Mouse (Mus musculus) midbrain, embryonic 13.5 days (tissue): ENCODE results near the gene Mpdu1. TPM values are rescaled to one million over a fixed set of nuclear protein-coding genes. Genes with fewer than 3 reads are reported as not detected.
"Not testable (repeated sequence)": the region's sequence is repeated elsewhere in the genome, so short reads cannot be mapped to it uniquely, and the experiment has no call there.

Experiments used
- ATAC-seq: fragments of 200-750 bp; cut with Nextera tagmentation; 2 replicates; pipeline ENCODE4 v1.8.0; 2017; ENCODE audit warnings: mild to moderate bottlenecking, moderate TSS enrichment, moderate library complexity
- H3K27ac ChIP-seq: fragments of 300-500 bp; sonication (generic); 2 replicates; pipeline ENCODE4 v1.5.1; 2015; ENCODE audit warnings: inconsistent platforms, mild to moderate bottlenecking, moderate library complexity
- H3K27me3 ChIP-seq: fragments of 300-500 bp; sonication (generic); 2 replicates; pipeline ENCODE4 v1.6.1; 2015; ENCODE audit warnings: mild to moderate bottlenecking, inconsistent platforms
- H3K36me3 ChIP-seq: fragments of 300-500 bp; sonication (generic); 2 replicates; pipeline ENCODE4 v1.6.1; 2015; ENCODE audit warnings: mild to moderate bottlenecking, inconsistent platforms
- H3K4me1 ChIP-seq: fragments of 300-500 bp; sonication (generic); replicated peaks from 2 replicates; pipeline ENCODE4 v1.6.1; 2015; ENCODE audit warnings: inconsistent platforms
- H3K4me2 ChIP-seq: fragments of 300-500 bp; sonication (generic); replicated peaks from 2 replicates; pipeline ENCODE4 v1.6.1; 2015; ENCODE audit warnings: moderate library complexity, mild to moderate bottlenecking, inconsistent platforms
- H3K4me3 ChIP-seq: fragments of 300-500 bp; sonication (generic); replicated peaks from 2 replicates; pipeline ENCODE4 v1.5.1; 2015; ENCODE audit warnings: mild to moderate bottlenecking, inconsistent platforms
- H3K9ac ChIP-seq: fragments of 300-500 bp; sonication (generic); replicated peaks from 2 replicates; pipeline ENCODE4 v1.6.1; 2015; ENCODE audit warnings: mild to moderate bottlenecking, inconsistent platforms
- H3K9me3 ChIP-seq: fragments of 300-500 bp; sonication (generic); 2 replicates; pipeline ENCODE4 v1.6.1; 2016; ENCODE audit warnings: mild to moderate bottlenecking, inconsistent platforms
- WGBS: fragments of 180-500 bp; shearing (Covaris S2); methylation state at CpG from one replicate; pipeline ENCODE4 v1.1.7; 2015; 5-methylcytosine and 5-hydroxymethylcytosine counted together
- polyA plus RNA-seq: library from polyadenylated mRNA; unstranded; fragments of >200 nt; fragmentation: Nextera tagmentation; extraction: Ambion mirVana; gene quantifications from 2 replicates; pipeline ENCODE4 v1.2.1, GENCODE M21; 2015

Mpdu1 gene
- polyA plus RNA-seq, 1 experiment from 2014 or later, result 103 TPM

DNA sequence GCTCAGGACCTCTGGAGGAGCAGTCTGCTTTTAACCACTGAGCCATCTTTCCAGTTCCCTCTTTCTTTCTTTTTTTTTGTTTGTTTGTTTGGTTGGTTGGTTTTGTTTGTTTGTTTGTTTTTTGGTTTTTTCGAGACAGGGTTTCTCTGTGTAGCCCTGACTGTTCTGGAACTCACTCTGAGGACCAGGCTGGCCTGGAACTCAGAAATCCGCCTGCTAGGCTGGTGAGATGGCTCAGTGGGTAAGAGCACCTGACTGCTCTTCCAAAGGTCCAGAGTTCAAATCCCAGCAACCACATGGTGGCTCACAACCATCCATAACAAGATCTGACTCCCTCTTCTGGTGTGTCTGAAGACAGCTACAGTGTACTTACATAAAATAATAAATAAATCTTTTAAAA is 38.1 kb downstream of the Mpdu1 start:
- H3K4me1 ChIP-seq, result peaks cover 18% of the 10 kb centered on the region
- H3K9me3 ChIP-seq, H3K4me3 ChIP-seq, H3K27ac ChIP-seq, H3K36me3 ChIP-seq, H3K9ac ChIP-seq, H3K27me3 ChIP-seq, H3K4me2 ChIP-seq, ATAC-seq: not testable (repeated sequence)
- WGBS, result 89% methylated on average over 2 of the region's 2 CpGs

DNA sequence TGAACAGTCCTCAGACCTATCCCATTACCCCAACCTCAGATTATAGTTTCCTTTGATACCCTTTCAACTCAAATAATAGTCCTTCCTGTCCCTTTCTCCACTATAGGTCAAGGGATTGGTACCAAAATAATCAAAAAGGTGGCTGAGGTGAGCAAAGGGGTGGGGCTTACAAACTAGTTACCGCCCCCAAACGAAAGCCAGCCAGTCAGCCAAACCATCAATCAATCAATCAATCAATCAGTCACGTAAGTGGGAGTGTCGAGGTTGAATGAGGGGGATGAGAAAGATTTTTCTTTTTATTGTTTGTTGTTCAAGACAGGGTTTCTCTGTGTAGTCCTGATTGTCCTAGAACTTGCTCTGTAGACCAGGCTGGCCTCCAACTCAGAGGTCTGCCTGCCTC is 39.4 kb downstream of the Mpdu1 start:
- H3K27ac ChIP-seq, result no peak overlapping the region
- peak overlapping the region; percentile 72 for H3K4me2 ChIP-seq
- ATAC-seq, result no peak
- peak overlapping the region; percentile 73 for H3K9ac ChIP-seq
- peak overlapping the region; percentile 51; the same call in 1 of the 2 replicates for H3K4me3 ChIP-seq
- peaks cover 18% of the 10 kb centered on the region for H3K4me1 ChIP-seq
- H3K9me3 ChIP-seq, result no peaks in the 10 kb centered on the region
- H3K27me3 ChIP-seq, result no peaks in the 10 kb centered on the region
- H3K36me3 ChIP-seq, result no peaks in the 10 kb centered on the region
- 77% methylated on average over 4 of the region's 4 CpGs for WGBS

- H3K4me2 ChIP-seq, result peak overlapping the region; percentile 72
- no peaks in the 10 kb centered on the region for H3K36me3 ChIP-seq
- no peaks in the 10 kb centered on the region for H3K27me3 ChIP-seq
- H3K27ac ChIP-seq, result peak overlapping the region; percentile 81
- H3K4me3 ChIP-seq, result peak overlapping the region; percentile 51
- WGBS, result 44% methylated on average over 6 of the region's 6 CpGs
- H3K9me3 ChIP-seq, result no peaks in the 10 kb centered on the region
- peak; percentile 31 for ATAC-seq
- peak overlapping the region; percentile 73 for H3K9ac ChIP-seq
- peaks cover 18% of the 10 kb centered on the region for H3K4me1 ChIP-seq
These were observed 40.0 kb downstream of the Mpdu1 start for GRCm38 (mm10) chr11:69622406-69622805.

- Histone ChIP-seq H3K36me3 (no peaks in the 10 kb centered on the region), H3K4me2 (peak within 1 kb of the TSS; percentile 72), H3K27ac (peak within 1 kb of the TSS; percentile 81), H3K9me3 (no peaks in the 10 kb centered on the region), H3K4me3 (peak within 1 kb of the TSS; percentile 51), H3K27me3 (no peaks in the 10 kb centered on the region), H3K9ac (peak within 1 kb of the TSS; percentile 73), H3K4me1 (peaks cover 18% of the 10 kb centered on the region)
- peak; percentile 88 for ATAC-seq
- WGBS, result under 1% methylated on average over 20 of the region's 20 CpGs
These were observed 40.7 kb downstream of the Mpdu1 start, which contains the start of gene Sat2 for GRCm38 (mm10) chr11:69621571-69622268. Sat2 (plus strand) TSS chr11:69622024.

- no peak for ATAC-seq
- Histone ChIP-seq H3K9me3 (no peaks in the 10 kb centered on the region), H3K9ac (no peak overlapping the region), H3K4me2 (no peak overlapping the region), H3K4me3 (no peak overlapping the region), H3K27ac (no peak overlapping the region), H3K27me3 (no peaks in the 10 kb centered on the region), H3K36me3 (no peaks in the 10 kb centered on the region), H3K4me1 (peaks cover 18% of the 10 kb centered on the region)
- 80% methylated on average over 7 of the region's 7 CpGs for WGBS
These were observed 41.9 kb downstream of the Mpdu1 start for GRCm38 (mm10) chr11:69620394-69621081.

GRCm38 (mm10) chr11:69617805-69618204 is 44.6 kb downstream of the Mpdu1 start, which contains the start of gene Shbg:
Shbg (minus strand) TSS chr11:69617905.
- no peaks in the 10 kb centered on the region for H3K27me3 ChIP-seq
- 81% methylated on average over 5 of the region's 5 CpGs for WGBS
- peak within 1 kb of the TSS; percentile 3 for H3K9ac ChIP-seq
- peaks cover 18% of the 10 kb centered on the region for H3K4me1 ChIP-seq
- H3K27ac ChIP-seq, result no peak within 1 kb of the TSS
- no peak within 1 kb of the TSS for H3K4me3 ChIP-seq
- H3K36me3 ChIP-seq, result no peaks in the 10 kb centered on the region
- ATAC-seq, result no peak
- no peaks in the 10 kb centered on the region for H3K9me3 ChIP-seq
- no peak within 1 kb of the TSS for H3K4me2 ChIP-seq

DNA sequence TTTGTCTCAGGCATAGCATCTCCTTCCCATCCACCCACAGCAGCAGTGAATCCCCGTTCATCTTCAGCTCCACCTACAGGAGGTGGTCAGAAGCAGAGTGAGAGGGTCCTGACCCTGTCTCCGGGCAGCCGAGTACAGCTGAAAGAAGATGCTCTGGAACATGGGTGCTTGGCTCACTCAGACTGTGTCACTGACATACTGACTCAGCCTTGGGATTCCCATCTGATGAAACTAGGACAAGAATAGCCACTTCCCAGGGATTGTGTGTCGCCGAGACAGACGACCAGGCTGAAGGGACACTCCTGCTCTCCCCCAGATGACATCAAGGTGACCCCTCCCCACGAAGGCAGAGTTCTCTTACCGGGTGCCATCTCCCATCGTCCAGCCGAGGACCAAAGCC is 45.7 kb downstream of the Mpdu1 start:
- H3K4me2 ChIP-seq, result no peak overlapping the region

DNA sequence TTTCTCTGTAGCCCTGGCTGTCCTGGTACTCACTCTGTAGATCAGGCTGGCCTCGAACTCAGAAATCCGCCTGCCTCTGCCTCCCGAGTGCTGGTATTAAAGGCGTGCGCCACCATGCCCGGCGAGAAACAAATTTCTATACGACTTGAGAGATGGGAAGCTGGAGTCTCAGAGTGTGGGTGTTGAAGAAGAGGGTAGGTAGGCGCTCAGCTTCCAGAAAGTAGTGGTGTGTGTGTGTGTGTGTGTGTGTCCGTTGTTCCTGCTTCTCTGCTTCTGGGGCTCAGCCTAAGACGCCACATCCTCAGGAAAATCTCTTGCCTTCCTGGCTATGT is 48.2 kb downstream of the Mpdu1 start:
- not testable (repeated sequence) for H3K4me1 ChIP-seq, H3K4me3 ChIP-seq, ATAC-seq, H3K4me2 ChIP-seq, H3K36me3 ChIP-seq, H3K27me3 ChIP-seq, H3K27ac ChIP-seq, H3K9ac ChIP-seq, H3K9me3 ChIP-seq
- WGBS, result 56% methylated on average over 11 of the region's 11 CpGs

More for the DNA sequence above, 45.7 kb downstream of the Mpdu1 start:
- Histone ChIP-seq H3K36me3 (no peaks in the 10 kb centered on the region), H3K4me1 (peaks cover 10% of the 10 kb centered on the region), H3K9ac (peak overlapping the region; percentile 3), H3K27me3 (no peaks in the 10 kb centered on the region), H3K9me3 (no peaks in the 10 kb centered on the region), H3K4me3 (no peak overlapping the region), H3K27ac (no peak overlapping the region)
- WGBS, result 50% methylated on average over 10 of the region's 10 CpGs
- ATAC-seq, result no peak

DNA sequence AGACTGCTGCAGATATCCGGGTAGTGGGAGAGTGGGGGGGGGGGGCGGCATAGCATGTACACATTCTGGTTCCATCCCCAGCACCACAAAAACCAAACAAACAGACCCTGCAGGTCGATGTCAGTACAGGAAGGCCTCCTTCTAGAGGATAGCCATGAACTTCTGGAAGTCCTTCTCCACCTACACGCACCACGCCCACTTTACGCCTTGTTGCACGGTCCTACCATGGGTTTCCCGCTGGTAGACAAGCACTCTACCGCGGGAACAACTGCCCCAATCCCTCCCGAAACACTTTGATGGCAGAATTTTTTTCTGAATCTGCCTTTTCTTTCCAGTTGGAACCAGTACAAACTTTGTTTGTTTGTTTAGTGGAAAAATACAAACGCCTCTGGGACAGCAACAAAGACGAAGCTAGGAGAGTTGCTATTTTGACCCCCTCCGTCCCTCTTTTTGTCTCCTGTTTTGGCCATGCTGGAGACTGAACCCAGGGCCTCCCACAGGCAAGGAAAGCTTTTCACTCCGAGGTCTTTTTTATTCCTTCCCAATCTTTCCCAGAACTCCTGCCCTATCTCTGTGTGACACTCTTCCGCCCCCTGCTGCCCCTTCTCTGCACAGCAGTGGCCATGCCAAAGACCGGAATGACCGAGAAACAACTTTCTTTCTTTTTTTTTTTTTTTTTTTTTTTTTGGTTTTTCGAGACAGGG is 48.7 kb downstream of the Mpdu1 start:
- no peaks in the 10 kb centered on the region for H3K27me3 ChIP-seq
- peak overlapping the region; percentile 13; the same call in 1 of the 2 replicates for H3K4me2 ChIP-seq

GRCm38 (mm10) chr11:69610899-69611298 is 51.5 kb downstream of the Mpdu1 start:
- ATAC-seq, result no peak
- H3K4me2 ChIP-seq, result no peak overlapping the region
- H3K4me3 ChIP-seq, result no peak overlapping the region
- H3K4me1 ChIP-seq, result peaks cover 11% of the 10 kb centered on the region
- no peak overlapping the region for H3K9ac ChIP-seq
- H3K36me3 ChIP-seq, result no peaks in the 10 kb centered on the region
- H3K27ac ChIP-seq, result no peak overlapping the region
- no peaks in the 10 kb centered on the region for H3K27me3 ChIP-seq
- 62% methylated on average over 4 of the region's 4 CpGs for WGBS
- no peaks in the 10 kb centered on the region for H3K9me3 ChIP-seq

More for the DNA sequence above, 48.7 kb downstream of the Mpdu1 start:
- H3K9me3 ChIP-seq, result no peaks in the 10 kb centered on the region
- ATAC-seq, result peak; percentile 55; the same call in 1 of the 2 replicates
- H3K36me3 ChIP-seq, result no peaks in the 10 kb centered on the region
- 8% methylated on average over 19 of the region's 19 CpGs for WGBS
- H3K27ac ChIP-seq, result no peak overlapping the region
- no peak overlapping the region for H3K4me3 ChIP-seq
- peaks cover 6% of the 10 kb centered on the region for H3K4me1 ChIP-seq
- peak overlapping the region; percentile 28; the same call in 1 of the 2 replicates for H3K9ac ChIP-seq

- Histone ChIP-seq H3K27me3 (no peaks in the 10 kb centered on the region), H3K4me1 (peaks cover 17% of the 10 kb centered on the region), H3K4me3 (no peak overlapping the region), H3K4me2 (no peak overlapping the region), H3K36me3 (no peaks in the 10 kb centered on the region), H3K9ac (no peak overlapping the region), H3K27ac (no peak overlapping the region), H3K9me3 (no peaks in the 10 kb centered on the region)
- WGBS, result 67% methylated on average over 7 of the region's 7 CpGs
- ATAC-seq, result no peak
These were observed 53.0 kb downstream of the Mpdu1 start for GRCm38 (mm10) chr11:69609416-69609815.

DNA sequence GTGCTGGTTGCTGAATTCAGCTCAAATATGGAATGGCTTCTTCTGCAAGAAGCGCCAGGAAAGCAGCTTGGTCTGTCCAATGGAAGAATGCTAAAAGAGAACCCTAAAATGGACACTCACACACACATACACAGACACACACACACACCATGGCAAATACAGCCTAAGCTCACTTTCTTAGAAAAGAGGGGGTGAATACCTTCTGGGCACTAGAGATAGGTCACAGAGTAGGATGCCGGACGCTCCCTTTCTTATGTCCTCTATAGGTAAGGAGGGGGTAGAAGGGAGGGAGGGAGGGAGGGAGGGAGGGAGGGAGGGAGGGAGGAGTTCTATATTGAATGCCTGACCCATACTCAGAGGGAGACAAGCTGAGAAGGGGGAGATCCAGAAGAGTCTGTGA is 53.9 kb downstream of the Mpdu1 start:
- no peaks in the 10 kb centered on the region for H3K36me3 ChIP-seq
- H3K4me3 ChIP-seq, result no peak overlapping the region
- H3K4me2 ChIP-seq, result no peak overlapping the region
- WGBS, result 83% methylated on average over 3 of the region's 3 CpGs
- peaks cover 3% of the 10 kb centered on the region; the same call in 1 of the 2 replicates for H3K27me3 ChIP-seq
- H3K9ac ChIP-seq, result no peak overlapping the region
- no peak for ATAC-seq
- H3K9me3 ChIP-seq, result no peaks in the 10 kb centered on the region
- H3K27ac ChIP-seq, result no peak overlapping the region
- peaks cover 21% of the 10 kb centered on the region for H3K4me1 ChIP-seq
